Mouse (Mus musculus): ENCODE measurements around the gene Zdhhc18. TPM values are rescaled to one million over a fixed set of nuclear protein-coding genes. Genes with fewer than 3 reads are reported as not detected.

Zdhhc18 gene
- polyA plus RNA-seq, 1 experiment: 38.5 TPM

GRCm38 (mm10) chr4:133607284-133607683 is 42.7 kb downstream of the Zdhhc18 start:
- DNase-seq (ENCODE audit: extremely low spot score in 1 of 2, low spot score in 1 of 2): no peak

GRCm38 (mm10) chr4:133605330-133605729 is 44.6 kb downstream of the Zdhhc18 start:
- no peak for DNase-seq (ENCODE audit: extremely low spot score in 1 of 2, low spot score in 1 of 2)

- DNase-seq (ENCODE audit: extremely low spot score in 1 of 2, low spot score in 1 of 2): no peak
Measured at GRCm38 (mm10) chr4:133604856-133605255, 45.1 kb downstream of the Zdhhc18 start.

- DNase-seq (ENCODE audit: extremely low spot score in 1 of 2, low spot score in 1 of 2): no peak
Measured at GRCm38 (mm10) chr4:133604175-133604574, 45.8 kb downstream of the Zdhhc18 start.

- DNase-seq (ENCODE audit: extremely low spot score in 1 of 2, low spot score in 1 of 2): no peak
Measured at GRCm38 (mm10) chr4:133603056-133603455, 46.9 kb downstream of the Zdhhc18 start.

GRCm38 (mm10) chr4:133601721-133602218 is 48.2 kb downstream of the Zdhhc18 start, which contains the start of gene Sfn:
Gene Sfn (minus strand): TSS chr4:133602168.
- DNase-seq (ENCODE audit: extremely low spot score in 1 of 2, low spot score in 1 of 2): peak in 1 of 2 experiments; percentile 16

- no peak for DNase-seq (ENCODE audit: extremely low spot score in 1 of 2, low spot score in 1 of 2)
Measured at GRCm38 (mm10) chr4:133600306-133600705, 49.6 kb downstream of the Zdhhc18 start.

GRCm38 (mm10) chr4:133599571-133600073 is 50.3 kb downstream of the Zdhhc18 start:
- peak; percentile 52 to 80 for DNase-seq (ENCODE audit: extremely low spot score in 1 of 2, low spot score in 1 of 2)

GRCm38 (mm10) chr4:133599116-133599515 is 50.8 kb downstream of the Zdhhc18 start:
- DNase-seq (ENCODE audit: extremely low spot score in 1 of 2, low spot score in 1 of 2): no peak

- DNase-seq (ENCODE audit: extremely low spot score in 1 of 2, low spot score in 1 of 2): no peak
Measured at GRCm38 (mm10) chr4:133598616-133599015, 51.3 kb downstream of the Zdhhc18 start.

- DNase-seq (ENCODE audit: extremely low spot score in 1 of 2, low spot score in 1 of 2): no peak
Measured at GRCm38 (mm10) chr4:133596084-133596483, 53.9 kb downstream of the Zdhhc18 start.

- DNase-seq (ENCODE audit: extremely low spot score in 1 of 2, low spot score in 1 of 2): peak in 1 of 2 experiments; percentile 61
Measured at GRCm38 (mm10) chr4:133595538-133595937, 54.4 kb downstream of the Zdhhc18 start.

GRCm38 (mm10) chr4:133592570-133592969 is 57.4 kb downstream of the Zdhhc18 start:
- peak in 1 of 2 experiments; percentile 80 for DNase-seq (ENCODE audit: extremely low spot score in 1 of 2, low spot score in 1 of 2)

GRCm38 (mm10) chr4:133584059-133584951 is 65.6 kb downstream of the Zdhhc18 start, which contains the start of gene Gpn2:
Gene Gpn2 (plus strand): TSS chr4:133584362.
- peak; percentile 64 to 89 for DNase-seq (ENCODE audit: extremely low spot score in 1 of 2, low spot score in 1 of 2)

GRCm38 (mm10) chr4:133583690-133584058 is 66.3 kb downstream of the Zdhhc18 start:
- DNase-seq (ENCODE audit: extremely low spot score in 1 of 2, low spot score in 1 of 2): no peak

GRCm38 (mm10) chr4:133577983-133578382 is 72.0 kb downstream of the Zdhhc18 start:
- no peak for DNase-seq (ENCODE audit: extremely low spot score in 1 of 2, low spot score in 1 of 2)

- no peak for DNase-seq (ENCODE audit: extremely low spot score in 1 of 2, low spot score in 1 of 2)
Measured at GRCm38 (mm10) chr4:133574843-133575202, 75.1 kb downstream of the Zdhhc18 start.

- peak; percentile 82 to 94 for DNase-seq (ENCODE audit: extremely low spot score in 1 of 2, low spot score in 1 of 2)
Measured at GRCm38 (mm10) chr4:133574070-133574842, 75.7 kb downstream of the Zdhhc18 start, which contains the start of gene Gpatch3. Gene Gpatch3 (plus strand): TSS chr4:133574745.

GRCm38 (mm10) chr4:133570066-133570466 is 79.9 kb downstream of the Zdhhc18 start:
- no peak for DNase-seq (ENCODE audit: extremely low spot score in 1 of 2, low spot score in 1 of 2)

- DNase-seq (ENCODE audit: extremely low spot score in 1 of 2, low spot score in 1 of 2): no peak
Measured at GRCm38 (mm10) chr4:133569291-133570065, 80.5 kb downstream of the Zdhhc18 start.
